Mouse (Mus musculus) thymus, adult 2 months (tissue): Measurements from ENCODE around the gene Ankrd34b.

Experiments used
- CTCF ChIP-seq: fragments of 200-500 bp; IDR thresholded peaks from 2 replicates; pipeline ENCODE4 v1.5.1; 2012; ENCODE audit warnings: mild to moderate bottlenecking, control low read depth, low read length, moderate library complexity, borderline replicate concordance; ENCODE audit not compliant: control insufficient read depth, poor library complexity, insufficient read depth; ENCODE audit errors: extremely low read depth
- POLR2A ChIP-seq: fragments of 200-500 bp; IDR thresholded peaks from 2 replicates; pipeline ENCODE4 v1.6.1; 2012; ENCODE audit warnings: mild to moderate bottlenecking, low read length, control low read depth, moderate library complexity; ENCODE audit not compliant: control insufficient read depth, poor library complexity, insufficient read depth; ENCODE audit errors: extremely low read depth

DNA sequence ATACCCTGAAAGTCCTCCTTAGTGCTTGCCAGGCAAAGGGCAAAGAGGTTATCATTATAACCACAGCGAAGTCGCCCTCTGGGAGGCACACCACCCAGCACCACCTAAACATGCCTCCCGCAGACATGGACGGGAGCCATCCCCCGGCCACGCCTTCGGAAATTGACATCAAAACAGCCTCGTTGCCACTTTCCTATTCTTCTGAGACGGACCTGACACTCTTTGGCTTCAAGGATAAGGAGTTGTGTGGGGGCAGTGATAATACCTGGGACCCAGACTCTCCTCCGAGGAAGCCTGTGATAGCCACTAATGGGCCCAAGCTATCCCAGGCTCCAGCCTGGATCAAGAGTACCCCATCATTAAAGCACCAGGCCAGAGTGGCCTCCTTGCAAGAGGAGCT is 13.0 kb downstream of the Ankrd34b start:
- TF ChIP-seq CTCF (no peak), POLR2A (no peak)
